Mouse (Mus musculus) 416B (cell line): ENCODE data around the gene Stpg3.
"Not testable (repeated sequence)": the region's sequence is repeated elsewhere in the genome, so short reads cannot be mapped to it uniquely, and the experiment has no call there.

Source experiments
- DNase-seq: peaks from one replicate; pipeline ENCODE4 v3.0.0; 2011; ENCODE audit warnings: low read depth

Stpg3 gene

GRCm38 (mm10) chr2:25214444-25214843 is at the start of gene Stpg3:
Gene Stpg3 (minus strand): TSS chr2:25214637.
- DNase-seq, result no peak

DNA sequence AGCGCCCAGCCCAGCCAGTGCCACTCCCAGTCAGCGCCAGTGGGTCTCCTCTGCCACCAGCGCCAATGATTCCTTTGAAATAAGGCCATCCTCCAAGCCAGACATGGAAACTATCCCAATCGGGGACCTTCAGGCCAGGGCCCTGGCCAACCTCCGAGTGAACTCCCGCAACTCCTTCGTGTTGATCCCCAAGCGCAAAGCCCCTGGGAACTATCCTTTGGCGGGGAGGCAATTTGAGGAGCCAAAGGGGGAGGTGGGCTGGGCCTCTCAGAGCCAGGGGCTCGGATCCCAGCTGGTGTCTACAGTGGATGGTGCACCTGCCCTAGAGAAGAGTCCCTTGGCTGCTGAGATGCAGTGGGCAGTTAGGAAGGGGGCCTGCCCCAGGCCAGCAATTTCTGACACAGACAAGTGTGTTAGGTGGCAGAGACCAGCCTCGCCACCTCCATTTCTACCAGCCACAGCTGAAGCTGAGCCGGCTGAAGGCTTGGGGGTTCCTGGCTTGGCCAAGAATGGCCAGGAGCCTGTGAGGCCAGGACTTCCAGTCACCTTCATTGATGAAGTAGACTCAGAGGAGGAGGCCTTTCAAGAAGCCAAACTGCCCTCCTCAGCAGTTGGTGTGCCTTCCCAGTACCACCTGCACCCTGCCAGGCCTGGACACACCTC is 49.3 kb upstream of the Stpg3 start:
- no peak for DNase-seq

- peak; percentile 54 for DNase-seq
Measured at GRCm38 (mm10) chr2:25262795-25263622, 48.6 kb upstream of the Stpg3 start.

DNA sequence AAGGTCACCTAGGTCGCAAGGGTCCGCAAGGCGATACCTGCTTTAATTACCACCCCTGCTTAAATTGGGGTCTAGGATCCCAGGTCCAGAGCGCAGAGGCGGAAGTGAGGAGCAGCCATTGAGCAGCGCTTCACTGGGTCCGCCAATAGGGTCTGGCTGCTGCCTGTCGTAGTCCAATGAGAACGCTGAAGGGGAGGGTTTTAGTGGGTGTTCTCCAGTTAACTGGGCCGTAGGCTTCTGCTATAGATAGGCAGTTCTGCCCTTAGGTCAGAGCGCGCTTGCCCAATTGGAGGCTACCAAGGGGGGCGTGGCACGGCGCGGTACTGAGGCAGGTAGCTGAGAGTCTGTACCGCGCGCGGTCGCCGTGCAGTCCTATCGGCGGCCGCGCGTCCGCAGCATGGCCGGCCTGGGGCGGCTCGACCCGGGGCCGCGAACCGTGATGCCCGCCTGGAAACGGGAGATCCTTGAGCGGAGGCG is 47.9 kb upstream of the Stpg3 start, which contains the start of gene Tprn:
TSS of gene Tprn (plus strand) at position 328 of the 477 bp plus-strand sequence.
- DNase-seq, result peak; percentile 99

- no peak for DNase-seq
Measured at GRCm38 (mm10) chr2:25261870-25262269, 47.4 kb upstream of the Stpg3 start.

DNA sequence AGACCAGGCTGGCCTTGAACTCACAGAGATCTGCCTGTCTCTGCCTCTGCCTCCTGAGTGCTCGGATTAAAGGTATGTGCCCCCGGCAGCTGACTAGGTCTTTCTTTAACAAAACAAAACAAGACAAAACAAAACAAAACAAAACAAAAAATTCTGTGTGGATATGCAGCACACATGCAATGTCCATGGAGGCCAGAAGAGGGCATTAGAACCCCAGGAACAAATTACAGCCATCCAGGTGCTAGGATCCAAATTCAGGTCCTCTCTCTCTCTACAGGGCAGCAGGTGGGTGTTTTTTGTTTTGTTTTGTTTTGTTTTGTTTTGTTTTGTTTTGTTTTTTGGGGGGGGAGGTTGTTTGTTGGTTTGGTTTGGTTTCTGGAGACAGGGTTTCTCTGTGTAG is 44.5 kb upstream of the Stpg3 start:
- peak; percentile 55 for DNase-seq

DNA sequence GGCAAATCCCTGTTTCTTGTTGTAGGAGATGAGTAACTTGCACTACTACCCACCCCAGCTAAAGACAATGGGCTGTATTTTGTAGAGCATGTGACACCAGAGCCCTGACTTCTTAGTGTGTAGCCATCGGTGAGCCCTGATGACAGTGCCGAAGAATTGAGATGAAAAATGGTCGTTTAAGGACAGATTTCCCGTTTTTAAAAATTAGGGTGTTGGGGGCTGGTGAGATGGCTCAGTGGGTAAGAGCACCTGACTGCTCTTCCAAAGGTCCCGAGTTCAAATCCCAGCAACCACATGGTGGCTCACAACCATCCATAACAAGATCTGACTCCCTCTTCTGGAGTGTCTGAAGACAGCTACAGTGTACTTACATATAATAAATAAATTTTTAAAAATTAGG is 42.8 kb upstream of the Stpg3 start:
- not testable (repeated sequence) for DNase-seq

GRCm38 (mm10) chr2:25256443-25257109 is 42.1 kb upstream of the Stpg3 start:
- peak; percentile 89 for DNase-seq

- peak; percentile 91 for DNase-seq
Measured at GRCm38 (mm10) chr2:25255284-25255779, 40.9 kb upstream of the Stpg3 start, which contains the start of gene Tmem203. Gene Tmem203 (plus strand): TSS chr2:25255439.

GRCm38 (mm10) chr2:25252331-25252730 is 37.9 kb upstream of the Stpg3 start:
- DNase-seq, result peak; percentile 55

DNA sequence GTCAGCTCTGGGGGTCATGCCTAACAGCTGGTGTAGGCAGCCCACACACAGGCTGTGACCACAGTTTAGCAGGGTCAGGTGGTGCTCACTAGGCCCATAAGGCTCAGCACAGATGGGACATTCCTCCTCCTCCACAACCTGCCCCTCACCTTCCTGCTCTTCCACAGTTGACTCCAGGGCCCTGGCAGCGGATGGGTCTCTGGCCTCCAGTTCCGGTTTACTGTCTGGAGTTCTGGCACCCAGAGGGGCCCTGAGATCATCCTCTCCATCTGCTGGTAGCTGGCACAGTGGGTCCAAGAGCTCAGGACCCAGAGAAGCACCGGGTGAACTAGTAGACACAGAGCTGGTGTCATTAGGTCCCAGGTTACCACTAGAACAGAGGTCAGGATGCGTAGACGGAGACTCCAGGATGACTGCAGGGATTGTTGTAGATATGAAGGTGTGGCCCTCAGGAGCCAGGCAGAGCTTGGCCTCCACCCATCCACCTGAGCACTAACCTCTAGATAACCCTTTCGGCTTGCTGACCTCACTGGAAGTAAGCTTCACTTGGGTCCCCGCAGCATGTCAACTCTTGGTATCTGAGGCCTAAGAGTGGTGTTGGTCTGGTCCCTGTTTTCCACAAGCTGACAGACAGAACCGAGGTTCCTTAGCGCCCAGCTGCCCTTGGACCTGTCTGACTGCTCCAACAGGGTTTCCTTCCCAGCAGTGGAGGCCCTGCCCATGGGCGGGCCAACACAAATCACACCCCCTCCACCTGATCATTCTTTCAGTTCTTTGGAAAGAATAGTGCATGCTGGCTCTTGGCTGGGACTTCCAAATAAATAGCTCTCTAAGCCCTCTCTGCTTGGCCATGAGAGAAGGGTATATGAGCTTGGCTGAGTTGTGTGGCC is 32.0 kb upstream of the Stpg3 start, which contains the start of gene AL732309.1:
TSS of gene AL732309.1 (minus strand) at position 681 of the 890 bp plus-strand sequence.
- DNase-seq, result no peak

DNA sequence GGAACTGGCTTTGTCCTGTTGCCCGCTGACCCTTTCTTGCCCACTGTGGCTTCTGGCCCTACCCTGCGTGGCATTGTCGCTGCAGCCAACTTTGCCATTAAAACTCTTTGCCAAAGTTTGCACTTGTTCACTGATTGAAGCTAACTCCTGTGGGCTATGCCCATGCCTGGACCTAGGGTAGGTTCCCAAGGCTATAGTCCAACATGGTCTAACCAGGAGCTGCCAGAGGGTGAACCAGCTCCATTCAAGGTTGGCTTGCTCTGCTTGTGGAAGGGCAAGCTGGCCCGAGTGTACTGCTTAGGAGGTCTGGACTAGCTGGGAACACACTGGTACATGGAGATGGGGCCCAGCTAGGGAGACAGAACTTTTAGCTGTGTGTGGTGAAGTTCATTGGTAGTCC is 29.7 kb upstream of the Stpg3 start:
- DNase-seq, result no peak

GRCm38 (mm10) chr2:25243342-25243741 is 28.9 kb upstream of the Stpg3 start:
- DNase-seq, result no peak

DNA sequence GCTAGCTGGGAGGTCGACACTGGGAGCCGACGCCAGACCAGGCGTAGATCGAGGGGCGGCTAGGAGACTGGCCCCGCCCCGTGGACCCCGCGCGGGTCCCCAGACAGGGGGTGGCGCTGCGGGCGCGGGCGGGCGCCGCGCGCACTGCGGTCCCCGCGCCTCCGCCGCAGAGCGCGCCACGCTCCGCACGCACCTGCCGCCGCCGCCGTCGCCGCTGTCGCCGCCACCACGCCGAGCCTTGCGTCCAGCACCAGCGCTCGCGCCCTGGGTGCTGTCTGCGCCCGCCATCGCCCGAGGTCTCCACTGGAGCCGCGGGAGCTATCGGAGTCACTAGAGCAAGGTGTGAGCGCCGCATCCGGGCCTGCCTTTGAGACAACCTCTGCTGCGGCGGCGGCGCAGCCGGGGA is 27.7 kb upstream of the Stpg3 start, which contains the start of the genes Rnf208 and Cysrt1:
TSS of gene Rnf208 (plus strand) at position 155 of the 406 bp plus-strand sequence.
TSS of gene Cysrt1 (minus strand) at position 352 of the 406 bp plus-strand sequence.
- DNase-seq, result no peak

- no peak for DNase-seq
Measured at GRCm38 (mm10) chr2:25241438-25241775, 27.0 kb upstream of the Stpg3 start.

GRCm38 (mm10) chr2:25240723-25241437 is 26.4 kb upstream of the Stpg3 start:
- no peak for DNase-seq

DNA sequence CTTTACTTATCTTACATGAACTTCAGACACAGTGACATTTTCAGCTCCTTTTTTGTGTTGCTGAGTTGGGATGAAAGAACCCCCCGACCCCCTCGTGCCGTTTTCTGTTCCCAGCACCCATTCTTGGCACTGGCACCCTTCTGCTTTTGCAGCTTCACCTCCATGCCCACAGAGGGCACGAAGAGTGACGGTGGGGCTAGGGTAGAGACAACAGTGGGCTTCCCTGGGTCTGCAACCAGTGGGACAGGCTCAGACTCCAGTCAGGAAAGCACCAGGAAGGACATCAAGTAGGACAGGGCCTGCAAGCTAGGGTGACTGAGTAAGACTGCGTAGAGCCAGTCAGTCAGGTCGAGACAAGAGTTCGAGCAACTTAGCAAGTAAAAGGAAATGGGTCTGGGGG is 25.9 kb upstream of the Stpg3 start:
- DNase-seq, result no peak

GRCm38 (mm10) chr2:25239766-25240165 is 25.3 kb upstream of the Stpg3 start:
- no peak for DNase-seq

DNA sequence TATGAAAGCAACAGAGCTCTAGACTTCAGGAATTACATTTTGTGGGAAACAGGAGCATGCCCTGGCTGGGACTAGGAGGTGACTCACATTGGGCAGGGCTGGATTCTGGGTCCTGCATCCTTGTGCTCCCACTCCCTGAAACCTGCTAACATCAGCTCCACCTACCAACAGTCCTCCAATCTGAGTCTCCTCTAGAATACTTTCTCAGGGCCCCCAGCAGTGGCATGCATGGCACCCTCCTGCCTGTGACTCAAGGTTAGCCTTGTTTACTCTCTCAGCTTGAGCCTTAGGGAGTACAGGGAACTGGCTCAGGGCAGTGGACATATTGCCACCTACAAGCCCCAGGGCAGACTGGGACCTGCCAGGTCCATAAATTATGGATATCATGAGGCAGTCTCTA is 23.7 kb upstream of the Stpg3 start:
- no peak for DNase-seq

GRCm38 (mm10) chr2:25237522-25237921 is 23.1 kb upstream of the Stpg3 start:
- DNase-seq, result no peak
